Comparison of ENCODE assay signal across 24 mouse cellular contexts in the genomic region with DNA sequence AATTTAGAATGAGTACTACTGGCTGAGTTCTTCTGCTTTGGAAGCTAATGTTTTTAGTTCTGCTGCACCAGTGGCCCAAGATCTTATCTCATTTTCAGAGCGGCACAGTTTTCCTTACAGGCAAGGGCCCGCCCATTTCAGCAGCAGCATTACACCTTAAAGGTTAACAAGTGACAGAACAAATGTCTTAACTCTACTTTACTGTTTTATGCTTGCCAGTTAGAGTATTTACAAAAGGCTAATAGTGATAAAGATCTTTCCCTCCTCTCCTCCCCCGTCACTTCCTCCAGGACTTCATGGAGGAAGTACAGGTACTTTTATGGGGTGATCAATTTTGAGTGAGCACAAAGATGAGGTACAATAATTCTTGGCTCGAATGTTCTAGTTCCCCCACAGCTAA. TPM values are rescaled to one million over a fixed set of nuclear protein-coding genes. Genes with fewer than 3 reads are reported as not detected.
DNase-seq lines count a peak whose midpoint lies in the region; ATAC-seq and TF ChIP-seq lines count a peak whose summit lies in the region.
"Had no signal": no experiment of that assay in that cellular context is flagged by ENCODE, and none has a peak within 500 bp of the region (broad histone marks: within the 10 kb centered on the region; RNA-seq: fewer than 3 reads in every experiment).

No protein-coding gene starts in this region.

- no peak for DNase-seq in kidney, postnatal 10 days
- peak; percentile 6 for DNase-seq in G1E (ENCODE audit: low spot score)
- DNase-seq in liver, postnatal 0 days: no peak
- DNase-seq in adrenal gland, adult 8-10 months: no peak
- no peak for DNase-seq in layer of hippocampus, adult 9-11 months
- no peak for DNase-seq in layer of hippocampus, adult 18-20 months (ENCODE audit: low spot score in 2 of 2)
- DNase-seq: adrenal gland, postnatal 14 days; B cell, adult 2 months; cerebellum, adult 11-12 months; cerebellum, postnatal 14 days; embryo, embryonic 11 days; gastrocnemius, adult 2 months; heart, adult 18-20 months; heart, postnatal 36 days; thymus, postnatal 14 days had no signal

- H3K9me3 ChIP-seq in kidney, embryonic 15.5 days (replicated peaks): no peaks in the 10 kb centered on the region
- H3K9me3 ChIP-seq in G1E (replicated peaks): no peaks in the 10 kb centered on the region
- no peaks in the 10 kb centered on the region for H3K9me3 ChIP-seq in liver, postnatal 0 days (ENCODE audit: low read length)
- H3K9me3 ChIP-seq: limb, embryonic 15.5 days; midbrain, embryonic 12.5 days; neural tube, embryonic 12.5 days had no signal

- TF ChIP-seq CTCF in G1E (IDR thresholded peaks at IDR 0.05; ENCODE audit: low read depth, low read length): no peak
- no peak for TF ChIP-seq CTCF in liver, postnatal 0 days (IDR thresholded peaks at IDR 0.05; ENCODE audit: low read depth)

- no peaks in the 10 kb centered on the region for H3K27me3 ChIP-seq in kidney, embryonic 15.5 days
- no peaks in the 10 kb centered on the region for H3K27me3 ChIP-seq in G1E (ENCODE audit: insufficient read depth, low read length)
- H3K27me3 ChIP-seq in liver, postnatal 0 days (ENCODE audit: insufficient read depth, low read length): no peaks in the 10 kb centered on the region
- H3K27me3 ChIP-seq: limb, embryonic 15.5 days; midbrain, embryonic 12.5 days; neural tube, embryonic 12.5 days; Patski had no signal

- no peak for TF ChIP-seq EP300 in liver, postnatal 0 days (IDR thresholded peaks at IDR 0.05; ENCODE audit: low read depth)

- H3K9ac ChIP-seq in kidney, embryonic 15.5 days: no peak overlapping the region
- H3K9ac ChIP-seq in liver, postnatal 0 days (replicated peaks): no peak overlapping the region
- H3K9ac ChIP-seq: limb, embryonic 15.5 days; lung, embryonic 14.5 days; midbrain, embryonic 12.5 days; neural tube, embryonic 12.5 days had no signal

- 0 out of 2 replicates have a peak, but pooled peaks cover 9% of the 10 kb centered on the region for H3K4me1 ChIP-seq in kidney, embryonic 15.5 days
- peaks cover 12% of the 10 kb centered on the region for H3K4me1 ChIP-seq in G1E (ENCODE audit: insufficient read depth, low read depth, low read length)
- no peaks in the 10 kb centered on the region for H3K4me1 ChIP-seq in brown adipose tissue, adult 24 weeks (ENCODE audit: control insufficient read depth, insufficient read depth, insufficient read length, low read length)
- H3K4me1 ChIP-seq in liver, postnatal 0 days (ENCODE audit: insufficient read depth): 0 out of 2 replicates have a peak, but pooled peaks cover 3% of the 10 kb centered on the region
- H3K4me1 ChIP-seq: limb, embryonic 15.5 days had no signal

- no peak for ATAC-seq in kidney, embryonic 15.5 days (replicated peaks; ENCODE audit: low FRiP score)
- peak; percentile 15; the same call in 1 of the 2 replicates for ATAC-seq in G1E (ENCODE audit: extremely low read depth, insufficient number of reproducible peaks, low FRiP score, poor library complexity, severe bottlenecking)
- 0 out of 2 replicates have a peak, but pooled peaks have one; percentile 8 for ATAC-seq in liver, postnatal 0 days
- ATAC-seq: forebrain, embryonic 16.5 days; hindbrain, embryonic 16.5 days; Patski had no signal

- 38% methylated on average over 4 of the region's 4 CpGs for WGBS in kidney, embryonic 15.5 days
- WGBS in liver, postnatal 0 days (ENCODE audit: insufficient replicate concordance): 49% methylated on average over 4 of the region's 4 CpGs

- no peak overlapping the region for H3K4me2 ChIP-seq in kidney, embryonic 15.5 days
- no peak overlapping the region for H3K4me2 ChIP-seq in liver, postnatal 0 days (ENCODE audit: low read depth, low read length)
- H3K4me2 ChIP-seq: limb, embryonic 15.5 days; lung, embryonic 14.5 days; midbrain, embryonic 12.5 days; neural tube, embryonic 12.5 days had no signal

- H3K36me3 ChIP-seq in kidney, embryonic 15.5 days: peaks cover 53% of the 10 kb centered on the region
- peaks cover 55% of the 10 kb centered on the region for H3K36me3 ChIP-seq in G1E (replicated peaks)
- peaks cover 23% of the 10 kb centered on the region for H3K36me3 ChIP-seq in liver, postnatal 0 days (replicated peaks; ENCODE audit: insufficient read depth, low read length)

- no peak overlapping the region for H3K4me3 ChIP-seq in kidney, embryonic 15.5 days (replicated peaks)
- no peak overlapping the region for H3K4me3 ChIP-seq in G1E (ENCODE audit: low read depth, low read length)
- no peak overlapping the region for H3K4me3 ChIP-seq in brown adipose tissue, adult 24 weeks (ENCODE audit: insufficient read depth, low read depth, low read length)
- H3K4me3 ChIP-seq in liver, postnatal 0 days (ENCODE audit: low read depth, low read length): no peak overlapping the region
- H3K4me3 ChIP-seq: gastrocnemius, adult 2 months; limb, embryonic 15.5 days; midbrain, embryonic 12.5 days; neural tube, embryonic 12.5 days had no signal

- H3K27ac ChIP-seq in kidney, embryonic 15.5 days: peak overlapping the region; percentile 18; the same call in 1 of the 2 replicates
- peak overlapping the region; percentile 37 for H3K27ac ChIP-seq in brown adipose tissue, adult 24 weeks (replicated peaks; ENCODE audit: low read depth, low read length)
- peak overlapping the region; percentile 26 for H3K27ac ChIP-seq in liver, postnatal 0 days (ENCODE audit: low read depth)
- H3K27ac ChIP-seq: gastrocnemius, adult 2 months; limb, embryonic 15.5 days; midbrain, embryonic 12.5 days; neural tube, embryonic 12.5 days had no signal

RNA-seq across cellular contexts. Expression of a gene that starts 36.9 kb away (rescaled TPM):
- polyA plus RNA-seq in kidney, embryonic 15.5 days (2015; fragmentation: Nextera tagmentation; extraction: Ambion mirVana): 77.7 and 89.2 TPM in 2 replicates
- total RNA-seq in G1E (2014; fragmentation: Nextera tagmentation) (74.9 and 94.5 TPM in 2 replicates), G1E (2017) (68.8 and 72.1 TPM in 2 replicates)
- polyA plus RNA-seq in G1E (2012): 27.1 and 35.5 TPM in 2 replicates
- 96.7 and 119 TPM in 2 replicates for polyA plus RNA-seq in brown adipose tissue, adult 24 weeks (2012; ENCODE audit: insufficient read depth, insufficient read length, missing spikeins)
- polyA plus RNA-seq in liver, postnatal 0 days (2015; fragmentation: Nextera tagmentation; extraction: Ambion mirVana): 24.7 and 27.5 TPM in 2 replicates
- total RNA-seq in adrenal gland, adult 8-10 months (2022): 100 to 1,000 TPM in 1 of 4 experiments, 10 to 100 TPM in 3; 86.7 to 107 (median 95.7) TPM
- 10 to 100 TPM; 66.5 to 75.8 TPM for total RNA-seq in layer of hippocampus, adult 18-20 months (2021)

RNA-seq across cellular contexts. Expression of a gene that starts 36.9 kb away (rescaled TPM):
- 7.5 and 7.7 TPM in 2 replicates for polyA plus RNA-seq in kidney, embryonic 15.5 days (2015; fragmentation: Nextera tagmentation; extraction: Ambion mirVana)
- 1.9 and 2.6 TPM in 2 replicates for total RNA-seq in G1E (2014; fragmentation: Nextera tagmentation)
- 0.98 and 1.2 TPM in 2 replicates for total RNA-seq in G1E (2017)
- polyA plus RNA-seq in G1E (2012): 0.04 and 0.05 TPM in 2 replicates
- polyA plus RNA-seq in brown adipose tissue, adult 24 weeks (2012; ENCODE audit: insufficient read depth, insufficient read length, missing spikeins): 2.3 and 6.7 TPM in 2 replicates
- polyA plus RNA-seq in liver, postnatal 0 days (2015; fragmentation: Nextera tagmentation; extraction: Ambion mirVana): 4.9 and 5.1 TPM in 2 replicates
- 10 to 100 TPM; 12.4 to 21.4 (median 16.7) TPM for total RNA-seq in adrenal gland, adult 8-10 months (2022)
- 10 to 100 TPM; 74.1 to 75.9 TPM for total RNA-seq in layer of hippocampus, adult 18-20 months (2021)

RNA-seq across cellular contexts. Expression of a gene that starts 47.4 kb away (rescaled TPM):
- 162 and 163 TPM in 2 replicates for polyA plus RNA-seq in kidney, embryonic 15.5 days (2015; fragmentation: Nextera tagmentation; extraction: Ambion mirVana)
- total RNA-seq in G1E (2014; fragmentation: Nextera tagmentation): 39.7 and 54.2 TPM in 2 replicates
- 36.5 and 42.0 TPM in 2 replicates for total RNA-seq in G1E (2017)
- polyA plus RNA-seq in G1E (2012): 9.0 and 9.2 TPM in 2 replicates
- 105 and 155 TPM in 2 replicates for polyA plus RNA-seq in brown adipose tissue, adult 24 weeks (2012; ENCODE audit: insufficient read depth, insufficient read length, missing spikeins)
- 34.3 and 39.4 TPM in 2 replicates for polyA plus RNA-seq in liver, postnatal 0 days (2015; fragmentation: Nextera tagmentation; extraction: Ambion mirVana)
- total RNA-seq in adrenal gland, adult 8-10 months (2022): 10 to 100 TPM; 56.4 to 67.5 (median 61.9) TPM
- total RNA-seq in layer of hippocampus, adult 18-20 months (2021): 10 to 100 TPM; 76.0 to 87.1 TPM
